ENCODE assay signal across 27 mouse cellular contexts in the genomic region with DNA sequence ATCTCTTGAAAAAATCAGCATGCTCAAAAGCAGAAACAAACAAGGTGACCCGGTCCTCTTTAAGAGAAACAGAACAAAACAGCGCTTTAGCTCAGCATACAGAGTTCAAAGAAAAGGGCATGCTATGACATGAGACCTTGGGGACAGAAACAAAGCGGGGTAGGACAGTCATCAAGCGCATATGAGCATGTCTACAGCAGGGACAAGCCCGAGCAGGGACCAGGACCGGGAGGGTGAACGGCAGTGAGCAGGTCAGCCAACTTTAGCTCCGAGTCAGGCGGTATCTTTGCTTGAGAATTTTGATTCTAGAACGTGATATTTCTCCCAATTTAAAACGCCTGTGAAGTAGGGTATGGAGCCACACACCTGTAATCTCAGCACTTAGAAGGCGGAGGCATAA.
DNase-seq lines count a peak whose midpoint lies in the region; ATAC-seq lines count a peak whose summit lies in the region.
"Had no signal": no experiment of that assay in that cellular context is flagged by ENCODE, and none has a peak within 500 bp of the region (broad histone marks: within the 10 kb centered on the region; RNA-seq: fewer than 3 reads in every experiment).

No protein-coding gene starts in this region.

- WGBS in kidney, embryonic 14.5 days, result 90% methylated on average over 12 of the region's 12 CpGs
- 84% methylated on average over 12 of the region's 12 CpGs for WGBS in heart, embryonic 11.5 days (ENCODE audit: insufficient replicate concordance)

- peak; percentile 17 for DNase-seq in kidney, adult 18-20 months
- DNase-seq in urinary bladder, postnatal 36 days (ENCODE audit: low spot score in 2 of 2), result peak; percentile 44 to 65
- no peak for DNase-seq in urinary bladder, postnatal 10 days (ENCODE audit: low spot score)
- DNase-seq in ZHBTc4 (ENCODE audit: low read depth, low spot score), result peak; percentile 62
- DNase-seq in heart, adult 8-10 months (ENCODE audit: low spot score), result no peak
- DNase-seq: adrenal gland, adult 8-10 months; adrenal gland, postnatal 25 days; cerebellum, adult 11-12 months; cerebellum, adult 8-10 months; cerebellum, postnatal 10 days; cerebellum, postnatal 36 days; embryo, embryonic 11 days; gastrocnemius, postnatal 25 days; heart, adult 18-20 months had no signal

- H3K27ac ChIP-seq in kidney, embryonic 14.5 days (ENCODE audit: low read depth, low read length), result no peak overlapping the region
- no peak overlapping the region for H3K27ac ChIP-seq in heart, embryonic 11.5 days (ENCODE audit: low read depth, low read length)
- H3K27ac ChIP-seq: embryonic facial prominence, embryonic 10.5 days; embryonic facial prominence, embryonic 13.5 days; forebrain, embryonic 12.5 days; forebrain, embryonic 15.5 days; heart, embryonic 10.5 days; hindbrain, embryonic 12.5 days; hindbrain, embryonic 15.5 days had no signal

- H3K36me3 ChIP-seq in kidney, embryonic 14.5 days (ENCODE audit: control insufficient read depth, insufficient read depth, low read length), result peaks cover 12% of the 10 kb centered on the region; the same call in 1 of the 2 replicates
- no peaks in the 10 kb centered on the region for H3K36me3 ChIP-seq in heart, embryonic 11.5 days (ENCODE audit: control insufficient read depth, insufficient read depth, low read length)

- no peaks in the 10 kb centered on the region for H3K27me3 ChIP-seq in kidney, embryonic 14.5 days (ENCODE audit: control insufficient read depth, insufficient read depth, low read length)
- H3K27me3 ChIP-seq in heart, embryonic 11.5 days (ENCODE audit: control insufficient read depth, insufficient read depth, low read length), result no peaks in the 10 kb centered on the region
- H3K27me3 ChIP-seq: embryonic facial prominence, embryonic 13.5 days; forebrain, embryonic 12.5 days; forebrain, embryonic 15.5 days; hindbrain, embryonic 12.5 days; hindbrain, embryonic 15.5 days had no signal

- H3K4me3 ChIP-seq in kidney, embryonic 14.5 days (ENCODE audit: low read length), result no peak overlapping the region
- H3K4me3 ChIP-seq in heart, embryonic 11.5 days (ENCODE audit: low read depth, low read length), result no peak overlapping the region
- H3K4me3 ChIP-seq: embryonic facial prominence, embryonic 10.5 days; embryonic facial prominence, embryonic 13.5 days; erythroblast, embryonic 14.5 days; forebrain, embryonic 12.5 days; forebrain, embryonic 15.5 days; heart, embryonic 10.5 days; hindbrain, embryonic 12.5 days; hindbrain, embryonic 15.5 days had no signal

- H3K9me3 ChIP-seq in kidney, embryonic 14.5 days (ENCODE audit: control insufficient read depth, low read length), result no peaks in the 10 kb centered on the region
- H3K9me3 ChIP-seq in heart, embryonic 11.5 days (replicated peaks; ENCODE audit: control insufficient read depth, low read length), result no peaks in the 10 kb centered on the region
- H3K9me3 ChIP-seq: embryonic facial prominence, embryonic 10.5 days; embryonic facial prominence, embryonic 13.5 days; forebrain, embryonic 12.5 days; forebrain, embryonic 15.5 days; G1E; heart, embryonic 10.5 days; hindbrain, embryonic 12.5 days; hindbrain, embryonic 15.5 days had no signal

- no peak overlapping the region for H3K4me2 ChIP-seq in kidney, embryonic 14.5 days (replicated peaks; ENCODE audit: low read depth, low read length)
- no peak overlapping the region for H3K4me2 ChIP-seq in heart, embryonic 11.5 days
- H3K4me2 ChIP-seq: embryonic facial prominence, embryonic 13.5 days; forebrain, embryonic 12.5 days; forebrain, embryonic 15.5 days; hindbrain, embryonic 12.5 days; hindbrain, embryonic 15.5 days had no signal

- no peaks in the 10 kb centered on the region; the same call in 1 of the 2 replicates for H3K4me1 ChIP-seq in kidney, embryonic 14.5 days (ENCODE audit: control insufficient read depth, insufficient read depth, low read length)
- H3K4me1 ChIP-seq in heart, embryonic 11.5 days (ENCODE audit: control insufficient read depth, insufficient read depth, low read length), result no peaks in the 10 kb centered on the region
- H3K4me1 ChIP-seq: embryonic facial prominence, embryonic 10.5 days; embryonic facial prominence, embryonic 13.5 days; forebrain, embryonic 15.5 days; heart, embryonic 10.5 days; hindbrain, embryonic 12.5 days; hindbrain, embryonic 15.5 days had no signal

- no peak overlapping the region for H3K9ac ChIP-seq in kidney, embryonic 14.5 days (ENCODE audit: low read depth, low read length)
- no peak overlapping the region for H3K9ac ChIP-seq in heart, embryonic 11.5 days (ENCODE audit: low read depth, low read length)
- H3K9ac ChIP-seq: embryonic facial prominence, embryonic 13.5 days; forebrain, embryonic 12.5 days; forebrain, embryonic 15.5 days; hindbrain, embryonic 12.5 days; hindbrain, embryonic 15.5 days had no signal

- ATAC-seq in kidney, embryonic 14.5 days (ENCODE audit: low FRiP score, low TSS enrichment), result no peak
- no peak for ATAC-seq in heart, embryonic 11.5 days (replicated peaks; ENCODE audit: insufficient number of reproducible peaks, low FRiP score, low TSS enrichment)
- no peak for ATAC-seq in monocyte, adult 5-6 weeks (replicated peaks; ENCODE audit: insufficient number of reproducible peaks, low FRiP score, low TSS enrichment, poor library complexity, severe bottlenecking)
- ATAC-seq: activated CD4-positive, CD25-positive, alpha-beta regulatory T cell, adult 4 months; forebrain, embryonic 15.5 days had no signal

Comparison
In these comparisons a context has a peak if more than half of its experiments do, and no peak if none do; other contexts are left out.
1. DNase-seq: peak in kidney, adult 18-20 months (single experiment), urinary bladder, postnatal 36 days (2 of 2) and ZHBTc4 (single experiment); none in urinary bladder, postnatal 10 days (single experiment) and heart, adult 8-10 months (single experiment).